Mouse (Mus musculus): Measurements from ENCODE around the gene Ifnl2.

The Ifnl2 gene

DNA sequence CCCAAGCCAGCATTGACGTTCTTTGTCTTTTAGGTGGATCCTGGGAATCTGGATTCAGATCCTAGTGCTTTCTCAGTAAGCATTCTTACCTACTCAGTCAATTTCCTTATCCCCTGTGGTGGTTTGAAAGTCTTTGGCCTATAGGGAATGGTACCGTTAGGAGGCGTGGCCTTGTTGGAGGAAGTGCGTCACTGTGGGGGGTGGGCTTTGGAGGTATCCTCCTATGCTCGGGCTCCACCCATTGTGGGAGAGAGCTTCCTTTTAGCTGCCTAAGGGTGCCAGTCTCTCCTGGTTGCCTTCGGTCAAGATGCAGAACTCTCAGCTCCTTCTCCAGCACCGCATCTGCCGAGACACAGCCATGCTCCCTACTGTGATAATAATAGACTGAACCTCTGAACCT is 17.9 kb downstream of the Ifnl2 start:
- no peak for DNase-seq (ENCODE audit: low read depth, low spot score)

DNA sequence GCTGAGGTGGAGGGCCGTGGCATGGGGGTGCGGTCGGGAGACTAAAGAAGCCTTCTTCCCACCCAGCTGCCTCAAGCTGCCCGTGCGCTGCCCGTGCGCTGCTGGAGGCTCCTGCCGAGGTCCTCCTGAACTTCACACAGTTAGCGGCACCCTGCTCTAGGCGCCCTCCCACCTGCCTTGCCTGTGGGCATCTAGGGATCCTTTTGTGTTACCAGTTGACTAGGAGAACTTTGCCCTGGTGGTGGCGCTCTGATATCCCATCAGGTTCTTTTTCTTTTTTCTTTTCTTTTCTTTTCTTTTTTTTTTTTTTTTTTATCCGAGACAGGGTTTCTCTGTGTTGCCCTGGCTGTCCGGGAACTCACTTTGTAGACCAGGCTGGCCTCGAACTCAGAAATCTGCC is 19.4 kb downstream of the Ifnl2 start:
- DNase-seq (ENCODE audit: low read depth, low spot score): no peak

DNA sequence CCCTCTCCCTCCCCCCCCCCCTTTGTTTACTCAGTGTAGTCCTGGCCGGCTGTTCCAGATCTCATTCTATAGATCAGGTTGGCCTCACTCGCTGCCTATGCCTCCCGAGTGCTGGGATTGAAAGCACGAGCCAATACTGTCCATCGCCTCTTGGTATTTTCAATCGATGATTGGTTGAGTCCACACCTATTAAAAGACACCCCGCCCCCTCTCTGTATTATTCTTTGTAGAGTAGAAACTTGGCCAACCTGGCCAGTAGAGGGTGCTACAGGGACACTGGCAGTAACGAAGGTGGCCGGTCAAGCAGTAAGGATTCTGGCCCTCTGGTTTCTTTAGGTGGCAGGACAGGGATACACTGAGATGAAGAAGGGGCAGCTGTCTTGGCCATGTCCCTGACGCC is 19.8 kb downstream of the Ifnl2 start:
- peak; percentile 6 for DNase-seq (ENCODE audit: low read depth, low spot score)

DNA sequence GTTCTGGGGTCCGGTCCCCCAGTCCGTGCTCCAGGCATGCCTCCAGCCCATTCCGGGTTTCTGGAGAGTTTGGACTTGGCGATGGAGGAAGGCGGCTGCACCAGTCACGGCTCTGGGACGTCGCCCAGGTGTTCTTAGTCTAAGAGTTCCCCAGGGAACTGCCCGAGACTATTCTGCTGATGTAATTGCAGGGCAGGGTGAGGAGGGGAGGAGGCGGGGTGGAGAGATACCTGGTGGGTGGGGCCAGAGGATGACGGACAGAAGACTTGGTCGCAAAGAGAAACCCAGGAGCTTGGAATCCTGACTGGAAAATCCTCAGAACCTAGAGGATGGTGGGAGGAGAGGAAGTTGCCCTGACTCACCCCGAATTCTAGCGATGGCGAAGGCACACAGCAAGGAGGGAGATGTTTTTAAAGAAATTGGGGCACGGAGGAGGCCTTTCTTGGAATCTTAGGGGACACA is 22.2 kb downstream of the Ifnl2 start:
- peak; percentile 21 for DNase-seq (ENCODE audit: low read depth, low spot score)

DNA sequence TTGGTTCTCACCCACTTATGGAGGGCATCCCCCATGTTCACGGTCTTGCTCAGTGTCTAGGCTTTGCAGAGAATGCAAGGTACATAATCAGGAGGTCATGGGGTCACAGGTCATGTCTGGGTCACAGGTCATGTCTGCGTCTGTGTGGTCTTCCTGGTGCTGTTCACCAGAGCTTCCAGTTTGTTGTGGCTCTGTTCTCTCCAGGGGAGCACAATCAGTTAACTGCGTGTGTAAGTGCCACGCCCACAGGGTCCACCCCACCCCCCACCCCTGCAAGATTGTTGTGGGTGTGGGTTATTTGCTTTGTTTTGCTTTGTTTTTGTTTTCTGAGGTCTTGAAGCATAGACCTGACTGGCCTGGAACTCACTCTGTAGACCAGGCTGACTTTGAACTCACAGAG is 26.1 kb downstream of the Ifnl2 start:
- no peak for DNase-seq (ENCODE audit: low read depth, low spot score)

DNA sequence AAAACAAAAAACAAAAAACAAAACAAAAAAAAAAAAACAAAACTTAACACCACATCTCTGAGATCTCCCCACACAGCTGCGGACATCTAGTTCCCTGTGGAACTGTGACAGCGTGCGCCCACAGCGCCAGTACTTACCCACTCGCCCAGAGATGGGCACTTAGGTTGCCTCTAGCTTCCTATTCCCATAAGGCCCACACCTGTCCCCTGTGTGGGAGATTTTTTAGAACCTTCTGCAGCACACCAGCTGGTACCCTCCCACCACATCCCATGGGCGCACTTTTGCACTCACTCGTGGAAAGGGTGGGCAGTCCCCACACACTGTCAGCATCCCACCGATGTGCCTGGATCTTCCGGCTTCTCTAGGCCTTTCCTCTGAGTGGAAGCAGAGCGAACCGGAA is 27.4 kb downstream of the Ifnl2 start:
- no peak for DNase-seq (ENCODE audit: low read depth, low spot score)

DNA sequence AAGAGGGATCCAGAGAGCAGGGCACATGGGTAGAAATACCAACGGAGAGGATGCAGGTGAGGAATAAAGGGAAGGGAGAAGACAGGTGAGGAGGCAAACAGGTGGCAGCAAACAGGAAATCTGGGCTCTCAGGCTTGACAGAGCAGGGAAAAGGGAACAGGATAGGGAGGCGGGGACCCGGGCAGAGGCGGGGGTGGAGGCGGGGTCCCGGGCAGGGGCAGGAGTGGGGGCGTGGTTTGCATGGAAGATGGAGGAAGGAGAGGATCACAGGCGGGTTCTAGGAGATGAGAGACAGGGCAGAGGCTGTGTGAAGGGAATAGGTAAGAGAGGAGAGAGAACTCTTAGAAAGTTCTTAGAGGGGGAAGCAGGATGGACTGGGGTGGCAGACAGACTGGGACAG is 31.4 kb downstream of the Ifnl2 start:
- DNase-seq (ENCODE audit: low read depth, low spot score): no peak

DNA sequence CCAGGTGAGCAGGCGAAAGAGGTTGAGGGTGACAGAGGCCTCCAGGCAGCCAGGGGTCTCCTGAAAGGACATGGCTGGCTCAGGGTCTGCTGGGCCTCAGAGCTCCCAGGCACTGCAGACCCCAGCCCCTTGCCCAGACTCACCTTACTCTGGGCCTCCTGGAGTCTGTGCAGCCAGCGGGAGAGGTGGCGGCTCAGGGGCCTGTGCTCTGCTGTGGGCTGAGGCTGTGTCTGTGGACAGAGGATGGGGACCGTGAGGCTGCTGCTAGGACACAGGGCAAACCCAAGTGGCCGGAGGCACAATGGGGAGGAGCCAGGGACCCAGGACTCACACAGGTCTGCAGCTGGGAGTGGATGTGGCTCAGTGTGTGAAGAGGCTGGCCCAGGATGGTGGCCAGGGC is 32.9 kb downstream of the Ifnl2 start:
- DNase-seq (ENCODE audit: low read depth, low spot score): no peak

DNA sequence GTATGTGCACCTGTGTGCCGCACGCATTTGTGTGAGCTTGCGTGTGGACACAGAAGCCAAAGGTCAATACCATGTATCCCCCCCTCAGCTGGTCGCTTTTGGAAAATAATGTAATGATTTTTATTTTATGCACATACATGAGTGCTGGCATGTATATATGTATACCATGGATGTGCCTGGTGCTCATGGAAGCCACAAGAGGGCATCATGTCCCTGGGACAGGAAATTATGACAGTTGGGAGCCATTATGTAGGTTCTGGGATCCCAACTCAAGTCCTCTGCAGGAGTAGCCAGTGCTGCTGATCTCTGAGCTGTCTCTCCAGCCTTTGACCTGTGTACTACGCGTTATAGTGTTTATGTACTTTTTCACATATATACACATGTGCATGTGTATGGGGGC is 34.1 kb downstream of the Ifnl2 start:
- DNase-seq (ENCODE audit: low read depth, low spot score): no peak

DNA sequence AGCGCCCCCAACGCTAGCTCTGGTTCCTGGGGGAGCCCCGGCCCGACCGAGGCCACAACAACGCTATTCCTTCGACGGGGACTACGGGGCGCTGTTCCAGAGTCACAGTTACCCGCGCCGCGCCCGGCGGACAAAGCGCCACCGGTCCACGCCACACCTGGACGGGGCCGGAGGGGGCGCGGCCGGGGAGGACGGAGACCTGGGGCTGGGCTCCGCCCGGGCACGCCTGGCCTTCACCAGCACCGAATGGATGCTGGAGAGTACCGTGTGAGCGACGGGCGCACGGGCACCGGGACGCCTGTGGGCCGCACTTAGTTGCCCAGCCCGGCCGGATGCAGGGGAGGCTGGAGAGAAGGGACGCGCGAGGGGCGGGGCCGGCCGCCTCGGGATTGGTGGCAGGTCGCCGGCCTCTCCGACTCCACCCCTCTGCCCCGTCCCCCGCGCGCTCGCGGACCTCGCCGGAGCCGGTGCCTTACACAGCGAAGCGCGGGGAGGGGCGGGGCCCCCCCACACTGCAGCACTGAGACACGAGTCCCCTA is 43.0 kb downstream of the Ifnl2 start:
- DNase-seq (ENCODE audit: low read depth, low spot score): no peak

DNA sequence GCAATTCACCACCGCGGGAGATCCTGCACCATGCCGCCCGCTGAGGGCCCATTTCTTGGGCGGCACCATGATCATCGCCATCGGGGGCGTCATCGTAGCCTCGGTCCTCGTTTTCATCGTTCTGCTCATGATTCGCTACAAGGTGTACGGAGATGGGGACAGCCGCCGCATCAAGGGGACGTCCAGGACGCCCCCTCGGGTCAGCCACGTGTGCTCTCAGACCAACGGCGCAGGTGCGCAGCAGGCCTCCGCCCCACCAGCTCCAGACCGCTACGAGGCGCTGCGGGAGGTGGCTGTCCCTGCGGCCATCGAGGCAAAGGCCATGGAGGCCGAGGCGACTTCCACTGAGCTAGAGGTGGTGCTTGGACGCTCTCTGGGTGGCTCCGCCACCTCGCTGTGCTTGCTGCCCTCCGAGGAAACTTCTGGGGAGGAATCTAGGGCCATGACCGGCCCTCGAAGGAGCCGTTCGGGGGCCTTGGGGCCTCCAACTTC is 43.5 kb downstream of the Ifnl2 start:
- DNase-seq (ENCODE audit: low read depth, low spot score): no peak

DNA sequence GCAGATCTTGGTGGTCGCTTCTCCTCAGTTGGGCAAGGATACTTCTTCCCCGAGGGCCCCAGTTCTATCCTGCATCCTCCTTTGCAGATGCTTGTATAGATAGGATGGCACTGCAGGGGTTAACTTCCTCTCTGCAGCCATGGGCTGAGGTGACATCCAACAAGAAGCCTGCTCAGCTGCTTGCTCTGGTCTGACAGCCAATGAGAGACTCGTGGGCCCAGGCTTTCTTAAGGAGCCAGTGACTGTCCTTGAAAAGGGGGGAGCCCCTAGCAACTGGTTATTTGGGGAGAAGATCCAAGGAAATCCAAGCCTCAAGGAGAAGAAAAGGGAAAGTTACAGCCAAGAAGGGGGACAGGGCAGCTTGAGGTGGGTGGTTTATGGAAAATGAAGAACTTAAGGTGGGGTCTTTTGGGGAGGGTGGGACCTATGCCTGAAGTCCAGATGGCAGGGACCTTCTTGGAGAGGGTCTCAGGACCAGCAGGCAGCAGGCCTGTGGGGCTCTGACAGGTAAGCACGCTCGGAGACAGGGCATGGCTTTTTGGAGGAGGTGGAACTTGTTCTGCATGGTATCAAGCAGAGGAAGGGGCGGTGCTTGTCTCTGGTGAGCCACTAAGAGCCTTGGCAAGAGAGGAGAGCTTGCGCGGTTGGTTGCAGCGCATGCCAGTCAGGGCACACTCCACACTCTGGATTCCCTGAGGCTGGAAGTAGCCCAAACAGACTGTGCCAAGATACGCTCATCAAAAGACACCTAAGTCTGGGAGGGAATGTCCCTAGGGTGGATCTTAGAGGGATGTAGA is 45.6 kb downstream of the Ifnl2 start:
- DNase-seq (ENCODE audit: low read depth, low spot score): peak; percentile 6

DNA sequence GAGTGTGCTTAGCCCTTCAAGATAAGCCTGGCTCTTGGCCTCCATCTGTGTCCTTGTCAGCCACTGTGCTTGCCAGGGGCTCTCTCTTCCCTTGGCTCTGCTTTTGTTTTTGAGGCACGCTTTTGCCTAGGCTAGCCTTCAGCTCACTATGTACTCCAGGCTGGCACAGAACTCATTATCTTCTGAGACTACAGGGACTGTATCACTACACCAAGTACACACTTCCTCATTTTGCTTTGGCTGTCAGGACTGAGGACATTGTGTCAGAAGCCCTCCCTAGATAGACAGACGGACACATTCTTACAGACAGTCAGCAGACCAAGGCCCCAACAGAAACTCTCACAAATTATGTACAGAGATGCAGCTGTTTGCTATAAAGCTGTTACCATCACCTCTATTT is 47.5 kb downstream of the Ifnl2 start:
- no peak for DNase-seq (ENCODE audit: low read depth, low spot score)

DNA sequence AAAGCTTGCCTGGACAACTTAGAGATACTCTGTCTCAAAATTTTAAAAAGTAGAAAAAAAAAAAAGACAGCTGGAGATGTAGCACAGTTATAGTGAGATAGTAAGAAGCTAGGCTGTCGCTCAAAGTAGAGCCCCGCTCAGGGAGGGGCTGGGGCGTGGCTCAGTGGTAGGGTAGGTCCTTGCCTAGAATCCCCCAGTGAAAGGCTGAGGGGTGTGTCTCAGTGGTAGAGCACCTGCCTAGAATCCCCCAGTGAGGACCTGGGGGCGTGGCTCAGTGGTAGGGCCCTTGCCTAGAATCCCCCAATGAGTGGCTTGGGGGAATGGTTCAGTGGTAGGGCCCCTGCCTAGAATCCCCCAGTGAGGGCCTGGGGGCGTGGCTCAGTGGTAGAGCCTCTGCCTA is 49.9 kb downstream of the Ifnl2 start:
- no peak for DNase-seq (ENCODE audit: low read depth, low spot score)

All from 3T3-L1 (cell line).